In the genomic region with DNA sequence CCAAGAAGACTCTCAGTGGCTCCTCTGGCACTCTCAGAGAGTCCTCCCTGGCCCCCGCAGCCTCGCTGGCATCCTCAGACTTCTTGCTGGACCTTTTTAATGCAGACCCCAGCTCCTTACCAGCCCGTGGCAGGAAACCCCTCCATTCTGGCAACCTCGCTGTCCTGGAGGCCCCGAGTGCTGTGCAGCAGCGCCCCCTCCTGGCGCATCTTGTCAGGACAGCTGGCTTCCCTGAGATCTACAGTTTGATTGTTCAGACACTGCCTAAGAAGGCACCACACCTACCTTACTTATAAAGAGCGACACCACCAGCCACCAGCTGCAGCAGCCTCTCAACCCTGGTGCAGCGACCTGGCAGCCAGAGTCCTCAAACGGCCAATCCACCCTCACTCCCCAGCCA, we compare ENCODE assay signal across 9 mouse cellular contexts. TPM values are rescaled to one million over a fixed set of nuclear protein-coding genes. Genes with fewer than 3 reads are reported as not detected.
DNase-seq lines count a peak whose midpoint lies in the region; ATAC-seq and TF ChIP-seq lines count a peak whose summit lies in the region.
"Had no signal": no experiment of that assay in that cellular context is flagged by ENCODE, and none has a peak within 500 bp of the region (broad histone marks: within the 10 kb centered on the region; RNA-seq: fewer than 3 reads in every experiment).

No protein-coding gene starts in this region.

- no peak for ATAC-seq in limb, embryonic 14.5 days (ENCODE audit: low FRiP score, low read depth)
- no peak for ATAC-seq in megakaryocyte, adult 5-6 weeks (ENCODE audit: poor library complexity, severe bottlenecking)

- no peak overlapping the region for H3K4me3 ChIP-seq in brown adipose tissue, adult 24 weeks (ENCODE audit: insufficient read depth, low read depth, low read length)
- H3K4me3 ChIP-seq in embryonic fibroblast, embryonic 13.5 days (ENCODE audit: insufficient read depth, low read length) = no peak overlapping the region
- H3K4me3 ChIP-seq in limb, embryonic 14.5 days (replicated peaks; ENCODE audit: low read length) = no peak overlapping the region

- H3K9ac ChIP-seq in limb, embryonic 14.5 days (ENCODE audit: low read depth, low read length, severe bottlenecking) = no peak overlapping the region

- H3K27me3 ChIP-seq in limb, embryonic 14.5 days (ENCODE audit: control insufficient read depth, insufficient read depth, low read length) = peaks cover 19% of the 10 kb centered on the region

- H3K4me1 ChIP-seq in brown adipose tissue, adult 24 weeks (ENCODE audit: control insufficient read depth, insufficient read depth, insufficient read length, low read length) = peaks cover 9% of the 10 kb centered on the region
- peaks cover 2% of the 10 kb centered on the region; the same call in 1 of the 2 replicates for H3K4me1 ChIP-seq in embryonic fibroblast, embryonic 13.5 days (ENCODE audit: control insufficient read depth, insufficient read depth, low read length)
- no peaks in the 10 kb centered on the region for H3K4me1 ChIP-seq in limb, embryonic 14.5 days (ENCODE audit: control insufficient read depth, insufficient read depth, low read length)

- H3K27ac ChIP-seq in brown adipose tissue, adult 24 weeks (replicated peaks; ENCODE audit: low read depth, low read length) = peak overlapping the region; percentile 90
- no peak overlapping the region for H3K27ac ChIP-seq in embryonic fibroblast, embryonic 13.5 days (ENCODE audit: insufficient read depth, low read length)
- H3K27ac ChIP-seq in limb, embryonic 14.5 days (replicated peaks; ENCODE audit: low read depth, low read length) = no peak overlapping the region

- H3K36me3 ChIP-seq in limb, embryonic 14.5 days (ENCODE audit: control insufficient read depth, insufficient read depth, low read length) = no peaks in the 10 kb centered on the region

- no peaks in the 10 kb centered on the region for H3K9me3 ChIP-seq in limb, embryonic 14.5 days (ENCODE audit: control insufficient read depth, low read length)

- peak; percentile 67 for TF ChIP-seq CTCF in embryonic fibroblast, embryonic 13.5 days (IDR thresholded peaks at IDR 0.05; ENCODE audit: borderline replicate concordance, insufficient read depth, low read length)

- TF ChIP-seq POLR2A in embryonic fibroblast, embryonic 13.5 days (IDR thresholded peaks at IDR 0.05; ENCODE audit: low read depth, low read length) = no peak
- TF ChIP-seq POLR2A in limb, embryonic 14.5 days (IDR thresholded peaks at IDR 0.05; ENCODE audit: borderline replicate concordance, extremely low read depth, insufficient read depth, insufficient read length) = no peak

- no peak overlapping the region for H3K4me2 ChIP-seq in limb, embryonic 14.5 days (replicated peaks; ENCODE audit: low read depth, low read length, severe bottlenecking)

- 12% methylated on average over 10 of the region's 10 CpGs for WGBS in limb, embryonic 14.5 days

- DNase-seq in 3134 (ENCODE audit: extremely low read depth, insufficient read length, low spot score) = peak; percentile 72
- DNase-seq in B cell, adult 2 months = peak; percentile 30 to 39
- DNase-seq in induced T-regulatory cell, adult 2 months (ENCODE audit: low read depth) = peak; percentile 34
- DNase-seq in limb, embryonic 14.5 days (ENCODE audit: low spot score) = peak; percentile 79
- DNase-seq in retina, postnatal 1 day = peak; percentile 79

RNA-seq across cellular contexts. Expression of a gene that starts 4.7 kb away (rescaled TPM):
- 22.3 and 26.7 TPM in 2 replicates for polyA plus RNA-seq in brown adipose tissue, adult 24 weeks (2012; ENCODE audit: insufficient read depth, insufficient read length, missing spikeins)
- not detected in 2 replicates for polyA plus RNA-seq in embryonic fibroblast, embryonic 13.5 days (2011; ENCODE audit: insufficient read length, low read depth, missing spikeins)
- polyA plus RNA-seq in limb, embryonic 14.5 days (2012; rRNA removed) = 0.69 and 0.74 TPM in 2 replicates
- polyA plus RNA-seq in limb, embryonic 14.5 days (2014; fragmentation: Nextera tagmentation; extraction: Ambion mirVana) = 0.44 and 0.77 TPM in 2 replicates
- not detected in 2 replicates for total RNA-seq in megakaryocyte, adult 5-6 weeks (2015)
- total RNA-seq in megakaryocyte, adult 5-6 weeks (2017) = not detected in 2 replicates
- polyA plus RNA-seq: heart, embryonic 14.5 days had no signal

RNA-seq across cellular contexts. Expression of a gene that starts 7.1 kb away (rescaled TPM):
- not detected in 2 replicates for polyA plus RNA-seq in brown adipose tissue, adult 24 weeks (2012; ENCODE audit: insufficient read depth, insufficient read length, missing spikeins)
- polyA plus RNA-seq in embryonic fibroblast, embryonic 13.5 days (2011; ENCODE audit: insufficient read length, low read depth, missing spikeins) = not detected in 2 replicates
- 0.04 and 0.10 TPM in 2 replicates for polyA plus RNA-seq in limb, embryonic 14.5 days (2012; rRNA removed)
- not detected in 2 replicates for polyA plus RNA-seq in limb, embryonic 14.5 days (2014; fragmentation: Nextera tagmentation; extraction: Ambion mirVana)
- total RNA-seq in megakaryocyte, adult 5-6 weeks (2015) = not detected in 2 replicates
- total RNA-seq in megakaryocyte, adult 5-6 weeks (2017) = not detected in 2 replicates
- polyA plus RNA-seq: heart, embryonic 14.5 days had no signal

RNA-seq across cellular contexts. Expression of a gene that starts 48.6 kb away (rescaled TPM):
- not detected in 2 replicates for polyA plus RNA-seq in brown adipose tissue, adult 24 weeks (2012; ENCODE audit: insufficient read depth, insufficient read length, missing spikeins)
- not detected in 2 replicates for polyA plus RNA-seq in embryonic fibroblast, embryonic 13.5 days (2011; ENCODE audit: insufficient read length, low read depth, missing spikeins)
- not detected in 2 replicates for polyA plus RNA-seq in limb, embryonic 14.5 days (2012; rRNA removed)
- not detected in 2 replicates for polyA plus RNA-seq in limb, embryonic 14.5 days (2014; fragmentation: Nextera tagmentation; extraction: Ambion mirVana)
- not detected in 2 replicates for total RNA-seq in megakaryocyte, adult 5-6 weeks (2015)
- total RNA-seq in megakaryocyte, adult 5-6 weeks (2017) = not detected in 2 replicates
- polyA plus RNA-seq: heart, embryonic 14.5 days had no signal

Comparison
In these comparisons a context has a peak if more than half of its experiments do, and no peak if none do; other contexts are left out.
1. RNA of a gene that starts 4.7 kb away (polyA plus RNA-seq): 22.3 to 26.7 TPM in brown adipose tissue, adult 24 weeks; 0.44 to 0.77 TPM in limb, embryonic 14.5 days and not detected in embryonic fibroblast, embryonic 13.5 days; every median in the first group is over 10 times any median in the second.
2. Peak in every context shown above with its lines, with median percentiles within 50 percentile points of each other: DNase-seq.